Mouse (Mus musculus) megakaryocyte-erythroid progenitor cell, adult 5-6 weeks (primary cell): ENCODE results near the gene Slit1. TPM values are rescaled to one million over a fixed set of nuclear protein-coding genes. Genes with fewer than 3 reads are reported as not detected.

Experiments
- ATAC-seq: replicated peaks from 2 replicates; pipeline ENCODE4 v1.8.0; 2016; ENCODE audit warnings: mild to moderate bottlenecking, inconsistent platforms; ENCODE audit not compliant: severe bottlenecking, poor library complexity, low FRiP score, low TSS enrichment
- total RNA-seq, 2 experiments: library from RNA; stranded (forward) in 1 of 2; stranded (reverse) in 1 of 2; fragments of 200-1000, 215-1000 nt in 1 of 2; fragments of >200 nt in 1 of 2; fragmentation: Nextera tagmentation in 1 of 2; gene quantifications; 2 replicates each; pipeline ENCODE4 v1.2.3; 2014 to 2017

Gene Slit1
- total RNA-seq, 2 experiments from 2014 or later = 0.50 TPM; not detected in 1

GRCm38 (mm10) chr19:41663506-41664242 lies 79.8 kb downstream of the Slit1 start:
- ATAC-seq = no peak

GRCm38 (mm10) chr19:41661466-41661865 lies 82.0 kb downstream of the Slit1 start:
- no peak for ATAC-seq

- peak; percentile 51; the same call in 1 of the 2 replicates for ATAC-seq
These were observed 82.5 kb downstream of the Slit1 start for GRCm38 (mm10) chr19:41660999-41661374.

- no peak for ATAC-seq
These were observed 83.0 kb downstream of the Slit1 start for GRCm38 (mm10) chr19:41660294-41660998.

GRCm38 (mm10) chr19:41657446-41657845 lies 86.0 kb downstream of the Slit1 start:
- ATAC-seq = no peak

- no peak for ATAC-seq
These were observed 86.8 kb downstream of the Slit1 start for GRCm38 (mm10) chr19:41656671-41657070.

GRCm38 (mm10) chr19:41655970-41656369 lies 87.5 kb downstream of the Slit1 start:
- peak; percentile 79; the same call in 1 of the 2 replicates for ATAC-seq

GRCm38 (mm10) chr19:41655089-41655783 lies 88.2 kb downstream of the Slit1 start:
- ATAC-seq = no peak

- no peak for ATAC-seq
These were observed 91.5 kb downstream of the Slit1 start for GRCm38 (mm10) chr19:41651967-41652366.

GRCm38 (mm10) chr19:41649394-41649793 lies 94.1 kb downstream of the Slit1 start:
- no peak for ATAC-seq

GRCm38 (mm10) chr19:41646947-41647631 lies 96.4 kb downstream of the Slit1 start:
- peak; percentile 78 for ATAC-seq

- no peak for ATAC-seq
These were observed 100.5 kb downstream of the Slit1 start for GRCm38 (mm10) chr19:41643010-41643409.

GRCm38 (mm10) chr19:41634999-41635398 lies 108.5 kb downstream of the Slit1 start:
- no peak for ATAC-seq

- ATAC-seq = no peak
These were observed 109.4 kb downstream of the Slit1 start for GRCm38 (mm10) chr19:41634099-41634498.

GRCm38 (mm10) chr19:41629532-41629931 lies 113.9 kb downstream of the Slit1 start:
- peak; percentile 47; the same call in 1 of the 2 replicates for ATAC-seq

- no peak for ATAC-seq
These were observed 114.5 kb downstream of the Slit1 start for GRCm38 (mm10) chr19:41628970-41629369.

- no peak for ATAC-seq
These were observed 122.9 kb downstream of the Slit1 start for GRCm38 (mm10) chr19:41620366-41621092.

- ATAC-seq = no peak
These were observed 124.6 kb downstream of the Slit1 start for GRCm38 (mm10) chr19:41618771-41619385.
